Mouse (Mus musculus): ENCODE measurements around the gene Pa2g4. TPM values are rescaled to one million over a fixed set of nuclear protein-coding genes. Genes with fewer than 3 reads are reported as not detected.
"Not testable (repeated sequence)": the region's sequence is repeated elsewhere in the genome, so short reads cannot be mapped to it uniquely, and the experiment has no call there.

Gene Pa2g4
- polyA plus RNA-seq, 1 experiment, result 56.8 TPM

DNA sequence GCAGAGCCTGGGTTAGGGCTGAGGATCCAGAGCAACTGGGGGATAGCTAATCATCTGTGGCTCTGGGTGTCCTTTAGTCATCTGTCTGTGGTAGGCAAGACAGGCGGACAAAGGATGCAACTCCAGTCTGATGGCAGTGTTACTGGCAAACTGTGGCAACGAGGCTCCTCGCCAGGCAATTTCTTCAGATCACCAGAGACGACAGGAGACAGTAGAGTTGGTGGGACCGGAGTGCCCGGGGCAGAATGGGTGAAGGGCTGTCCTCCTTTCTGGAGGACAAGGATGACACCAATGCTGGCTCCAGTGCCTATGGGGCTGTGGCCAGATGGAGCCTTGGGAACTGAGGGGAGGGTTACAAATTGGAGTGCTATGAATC, 16.1 kb downstream of the Pa2g4 start:
- H3K27ac ChIP-seq (replicated peaks; ENCODE audit: low read depth, low read length); H3K4me1 ChIP-seq (ENCODE audit: control insufficient read depth, insufficient read depth, insufficient read length, low read length); H3K4me3 ChIP-seq (ENCODE audit: insufficient read depth, low read depth, low read length): not testable (repeated sequence)

DNA sequence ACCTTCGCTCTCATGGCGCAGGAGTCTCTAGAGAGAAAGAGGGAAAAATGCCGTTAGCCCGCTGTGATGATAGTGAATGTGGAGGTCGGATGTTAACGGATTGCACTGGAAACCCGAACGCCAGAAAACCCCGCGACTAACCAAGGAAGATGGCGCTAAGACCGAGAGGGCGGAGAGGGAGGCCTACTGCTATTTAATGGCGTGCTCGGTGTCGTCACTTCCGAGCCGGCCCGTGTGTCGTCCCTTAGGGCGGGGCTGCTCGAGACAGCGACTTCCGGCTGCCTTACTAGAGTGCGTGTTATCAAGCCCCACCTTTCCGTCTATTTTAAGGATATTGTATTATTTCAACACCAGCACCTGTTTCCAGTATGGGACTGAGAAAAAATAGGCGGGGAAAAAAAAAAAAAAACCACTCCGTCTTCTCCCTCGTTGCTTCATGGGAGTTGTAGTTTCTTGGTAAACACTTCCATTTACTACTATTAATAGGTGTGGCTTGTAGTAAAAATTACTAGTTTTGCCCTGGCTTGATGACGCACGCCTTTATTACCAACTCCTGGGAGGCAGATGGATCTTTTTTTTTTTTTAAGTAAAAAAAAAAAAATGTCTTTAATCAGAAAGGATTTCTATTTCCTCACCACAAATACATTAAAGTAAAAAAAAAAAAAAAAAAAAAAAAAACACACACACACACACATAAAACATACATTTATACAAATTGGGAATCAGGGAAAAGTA, 16.7 kb downstream of the Pa2g4 start, which contains the start of gene Rpl41:
Rpl41 (minus strand) TSS at position 359 of the 735 bp plus-strand sequence.
- H3K27ac ChIP-seq (replicated peaks; ENCODE audit: low read depth, low read length), result peak within 1 kb of the TSS; percentile 86
- H3K4me3 ChIP-seq (ENCODE audit: insufficient read depth, low read depth, low read length), result peak within 1 kb of the TSS; percentile 83
- H3K4me1 ChIP-seq (ENCODE audit: control insufficient read depth, insufficient read depth, insufficient read length, low read length), result no peaks in the 10 kb centered on the region

DNA sequence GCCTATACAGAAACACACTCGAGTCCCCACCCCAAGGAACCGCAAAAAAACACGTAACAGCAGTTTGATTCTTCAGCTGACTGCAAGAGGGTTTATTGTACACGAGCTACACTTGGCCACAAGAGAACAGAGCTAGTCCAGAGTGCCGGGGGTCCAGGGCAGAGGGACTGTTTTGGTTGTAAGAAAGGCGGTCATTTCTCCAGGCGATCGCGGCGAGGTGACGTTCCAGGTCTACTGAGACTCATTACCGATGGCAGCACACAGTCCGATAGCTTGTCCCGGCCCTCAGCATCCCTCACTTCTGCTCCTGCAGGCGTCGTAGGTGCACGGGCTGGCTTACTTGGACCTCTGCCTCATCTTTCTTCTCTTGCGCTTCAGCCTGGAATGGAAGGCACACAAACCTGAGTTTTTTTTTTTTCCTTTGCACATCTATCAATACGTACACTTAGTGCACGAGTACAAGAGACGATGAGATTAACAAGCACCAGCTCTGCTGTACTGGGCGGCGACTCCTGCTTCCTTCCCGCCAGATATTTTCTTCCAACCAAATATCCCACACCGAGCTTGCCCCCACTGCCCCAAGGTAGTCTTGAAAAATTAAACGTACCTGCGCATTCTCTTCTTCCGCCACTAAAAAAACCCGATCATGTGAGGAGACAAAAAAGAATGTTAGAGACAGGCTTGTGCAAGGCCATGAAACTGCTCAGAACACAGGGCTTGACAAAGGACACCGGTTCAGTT, 17.6 kb downstream of the Pa2g4 start:
- H3K4me1 ChIP-seq (ENCODE audit: control insufficient read depth, insufficient read depth, insufficient read length, low read length), result not testable (repeated sequence)
- H3K27ac ChIP-seq (replicated peaks; ENCODE audit: low read depth, low read length), result peak overlapping the region; percentile 86
- H3K4me3 ChIP-seq (ENCODE audit: insufficient read depth, low read depth, low read length), result peak overlapping the region; percentile 83

DNA sequence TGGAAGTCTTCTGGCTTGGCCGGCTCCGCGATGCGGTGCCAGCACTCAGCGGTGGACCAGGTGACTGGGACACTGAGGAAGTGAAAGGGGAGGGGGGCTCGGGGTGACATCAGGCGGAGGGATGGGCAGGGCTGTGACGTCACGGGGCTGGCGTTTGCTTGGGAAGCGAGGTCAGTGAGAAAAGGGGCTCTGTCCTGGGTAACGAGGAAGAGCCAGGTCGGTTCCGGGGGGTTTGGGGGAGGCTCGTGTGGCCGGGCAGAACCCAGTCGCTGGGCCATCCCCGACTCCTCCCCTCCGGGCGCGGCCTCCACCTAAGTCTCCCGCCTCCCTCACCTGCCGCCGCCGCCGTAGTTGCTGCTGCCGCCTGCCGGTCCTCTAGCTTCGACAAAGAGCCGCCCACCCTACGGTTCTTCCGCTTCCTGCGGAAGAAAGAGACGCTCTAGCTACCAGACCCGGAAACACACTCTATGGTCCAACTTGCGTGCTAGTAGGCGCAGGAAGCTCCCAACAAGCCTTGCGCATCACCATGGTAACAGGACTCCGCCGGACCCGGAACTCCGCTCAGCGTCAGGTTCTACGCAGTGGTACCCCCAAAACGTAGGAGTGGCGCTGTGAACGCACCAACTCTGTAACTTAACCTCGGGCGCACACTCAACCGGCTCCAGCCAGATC, 18.3 kb downstream of the Pa2g4 start, which contains the start of gene Zc3h10:
Zc3h10 (minus strand) TSS at position 414 of the 672 bp plus-strand sequence.
- H3K27ac ChIP-seq (replicated peaks; ENCODE audit: low read depth, low read length), result peak within 1 kb of the TSS; percentile 87
- no peaks in the 10 kb centered on the region for H3K4me1 ChIP-seq (ENCODE audit: control insufficient read depth, insufficient read depth, insufficient read length, low read length)
- peak within 1 kb of the TSS; percentile 83 for H3K4me3 ChIP-seq (ENCODE audit: insufficient read depth, low read depth, low read length)

DNA sequence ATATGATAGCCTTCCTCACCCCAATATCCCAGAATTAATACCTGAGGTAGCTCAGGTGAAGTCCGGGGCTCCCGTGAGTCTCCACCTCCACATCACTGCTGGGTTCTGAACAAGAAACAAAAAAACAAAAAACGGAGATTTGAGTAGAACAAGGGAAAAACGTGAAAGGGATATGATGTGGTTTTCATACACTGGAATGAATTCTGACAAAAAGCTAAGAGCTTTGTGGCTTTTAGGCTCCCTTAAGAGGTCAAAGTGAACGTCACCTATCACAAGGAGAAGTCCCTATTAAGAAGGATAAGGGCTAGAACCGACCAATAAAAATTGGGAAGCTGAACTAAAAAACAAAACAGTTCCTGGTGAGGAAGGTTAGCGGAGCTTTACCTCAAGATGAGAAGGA, 19.0 kb downstream of the Pa2g4 start:
- Histone ChIP-seq H3K27ac (replicated peaks; ENCODE audit: low read depth, low read length) (peak overlapping the region; percentile 87), H3K4me1 (ENCODE audit: control insufficient read depth, insufficient read depth, insufficient read length, low read length) (no peaks in the 10 kb centered on the region), H3K4me3 (ENCODE audit: insufficient read depth, low read depth, low read length) (peak overlapping the region; percentile 72)

DNA sequence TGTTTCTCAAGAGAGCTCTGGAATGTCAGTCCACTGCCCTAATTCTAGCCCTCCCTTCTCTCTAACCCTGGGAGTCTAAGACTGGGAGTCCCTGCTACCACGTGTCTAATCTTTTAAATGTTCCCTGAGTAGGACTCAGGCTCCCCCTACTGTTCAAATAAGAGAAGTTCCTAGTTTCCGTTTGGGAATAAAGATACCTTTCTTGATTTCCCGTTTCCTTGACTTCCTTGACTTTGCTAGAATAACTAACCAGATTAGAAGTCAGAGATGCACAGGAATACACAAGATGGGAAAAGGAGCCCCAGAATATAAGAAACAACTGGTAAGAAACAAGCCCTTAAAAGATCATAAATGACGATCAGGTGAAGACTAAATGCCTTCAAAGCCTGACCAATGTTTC, 19.4 kb downstream of the Pa2g4 start:
- Histone ChIP-seq H3K27ac (replicated peaks; ENCODE audit: low read depth, low read length) (peak overlapping the region; percentile 87), H3K4me1 (ENCODE audit: control insufficient read depth, insufficient read depth, insufficient read length, low read length) (no peaks in the 10 kb centered on the region), H3K4me3 (ENCODE audit: insufficient read depth, low read depth, low read length) (peak overlapping the region; percentile 72)

DNA sequence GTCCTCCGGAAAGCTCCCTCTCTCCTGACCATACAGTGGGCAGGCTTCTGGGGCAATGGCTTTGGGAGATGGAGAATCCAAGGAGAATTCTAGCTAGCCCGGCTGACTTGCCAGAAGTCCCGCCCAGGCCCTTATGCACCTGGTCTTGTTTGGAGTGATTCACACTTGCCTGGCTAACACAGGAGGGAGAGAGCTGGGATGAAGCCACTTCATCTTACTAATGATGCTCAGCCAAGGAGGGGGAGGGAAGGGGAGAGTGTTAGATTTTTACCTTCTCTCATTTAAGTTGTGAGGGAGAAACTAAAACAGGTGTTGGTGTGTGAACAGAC, 20.3 kb downstream of the Pa2g4 start:
- H3K4me1 ChIP-seq (ENCODE audit: control insufficient read depth, insufficient read depth, insufficient read length, low read length), result no peaks in the 10 kb centered on the region
- no peak overlapping the region for H3K4me3 ChIP-seq (ENCODE audit: insufficient read depth, low read depth, low read length)
- H3K27ac ChIP-seq (replicated peaks; ENCODE audit: low read depth, low read length), result no peak overlapping the region

DNA sequence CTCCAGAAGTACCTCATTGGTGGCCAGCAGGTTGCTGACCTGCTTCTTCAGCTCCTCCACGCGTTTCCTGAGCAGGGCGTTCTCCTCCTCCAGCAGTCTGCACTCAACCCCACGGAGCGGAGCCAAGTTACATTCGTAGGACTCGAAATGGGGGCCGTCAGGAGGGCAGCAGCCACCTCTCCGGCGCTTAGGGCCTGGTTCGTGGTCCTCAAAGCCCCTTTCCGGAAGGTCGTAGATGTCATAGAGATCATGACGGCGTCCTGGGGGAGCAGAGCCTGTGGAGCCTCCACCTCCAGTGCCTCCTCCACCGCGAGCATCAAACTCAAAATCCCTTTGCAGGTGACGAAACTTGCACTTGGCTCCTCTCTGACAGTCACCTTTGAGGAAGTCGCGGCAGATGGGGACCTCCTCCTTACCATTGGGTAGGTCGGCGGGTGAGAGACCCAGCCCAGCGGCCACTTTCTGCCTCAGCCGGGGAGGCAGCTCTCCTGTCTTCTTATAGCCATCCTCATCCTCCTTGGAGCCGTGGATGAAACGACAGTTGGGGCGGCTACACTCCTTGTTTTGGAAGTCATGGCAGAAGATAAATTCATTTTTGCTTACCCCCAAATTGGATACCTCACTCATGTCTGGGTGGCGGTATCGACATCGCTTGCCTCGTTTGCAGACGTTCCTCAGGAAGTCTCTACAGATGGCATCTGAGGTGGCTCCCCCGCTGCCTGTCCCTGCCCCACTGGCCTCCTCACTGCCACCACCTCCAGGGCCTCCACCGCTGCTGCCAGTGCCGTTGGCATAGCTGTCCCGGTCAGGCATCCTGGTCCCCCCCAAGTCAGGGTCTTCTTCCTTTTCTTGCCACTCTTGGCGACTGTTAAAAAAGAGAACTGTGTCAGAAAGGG, 20.9 kb downstream of the Pa2g4 start:
- H3K4me1 ChIP-seq (ENCODE audit: control insufficient read depth, insufficient read depth, insufficient read length, low read length), result no peaks in the 10 kb centered on the region
- H3K4me3 ChIP-seq (ENCODE audit: insufficient read depth, low read depth, low read length), result no peak overlapping the region
- no peak overlapping the region for H3K27ac ChIP-seq (replicated peaks; ENCODE audit: low read depth, low read length)

DNA sequence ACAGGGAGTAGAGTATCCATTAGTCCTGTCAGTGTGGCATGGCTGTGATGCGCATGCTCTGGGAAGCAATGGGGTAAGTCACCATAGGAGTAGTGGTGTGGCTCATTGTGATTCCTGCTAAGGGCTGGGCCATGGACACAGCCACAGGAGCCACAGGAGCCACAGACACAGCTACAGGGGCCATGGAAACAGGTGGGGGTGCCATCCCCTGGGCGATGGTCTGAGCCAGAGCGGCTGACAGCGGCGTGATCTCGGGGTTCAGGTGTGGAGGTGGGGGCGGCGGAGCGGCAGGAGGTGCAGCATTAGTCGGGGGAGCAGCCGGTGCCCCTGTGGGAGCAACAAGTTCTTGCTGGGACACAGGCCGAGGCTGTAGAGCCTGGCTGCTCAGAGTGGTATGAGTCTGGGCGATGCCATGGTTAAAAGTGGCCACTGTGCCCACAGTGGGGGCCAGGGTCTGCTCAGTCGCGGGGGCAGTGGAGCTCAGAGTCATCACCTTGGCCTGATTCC, 21.6 kb downstream of the Pa2g4 start:
- H3K4me3 ChIP-seq (ENCODE audit: insufficient read depth, low read depth, low read length), result no peak overlapping the region
- no peak overlapping the region for H3K27ac ChIP-seq (replicated peaks; ENCODE audit: low read depth, low read length)
- H3K4me1 ChIP-seq (ENCODE audit: control insufficient read depth, insufficient read depth, insufficient read length, low read length), result no peaks in the 10 kb centered on the region

DNA sequence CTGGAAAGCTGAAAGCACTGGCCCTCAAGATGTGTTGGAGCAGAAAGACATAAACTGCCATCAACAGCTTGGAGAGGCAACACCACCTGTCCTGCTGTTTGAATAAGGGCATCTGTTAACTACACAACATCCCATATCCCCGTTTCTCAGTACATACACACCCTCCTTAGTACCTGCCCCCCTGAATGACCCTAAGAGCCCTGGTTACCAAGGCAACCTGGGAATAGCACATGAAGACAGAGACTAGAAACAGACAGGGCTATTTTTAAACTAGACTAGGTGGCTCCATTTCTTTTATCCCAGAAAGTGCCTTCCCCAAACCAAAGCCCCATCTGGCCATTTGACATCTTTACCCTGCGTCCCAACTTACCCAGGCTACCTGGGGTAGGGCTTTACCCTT, 22.7 kb downstream of the Pa2g4 start:
- Histone ChIP-seq H3K27ac (replicated peaks; ENCODE audit: low read depth, low read length) (no peak overlapping the region), H3K4me1 (ENCODE audit: control insufficient read depth, insufficient read depth, insufficient read length, low read length) (no peaks in the 10 kb centered on the region), H3K4me3 (ENCODE audit: insufficient read depth, low read depth, low read length) (no peak overlapping the region)

DNA sequence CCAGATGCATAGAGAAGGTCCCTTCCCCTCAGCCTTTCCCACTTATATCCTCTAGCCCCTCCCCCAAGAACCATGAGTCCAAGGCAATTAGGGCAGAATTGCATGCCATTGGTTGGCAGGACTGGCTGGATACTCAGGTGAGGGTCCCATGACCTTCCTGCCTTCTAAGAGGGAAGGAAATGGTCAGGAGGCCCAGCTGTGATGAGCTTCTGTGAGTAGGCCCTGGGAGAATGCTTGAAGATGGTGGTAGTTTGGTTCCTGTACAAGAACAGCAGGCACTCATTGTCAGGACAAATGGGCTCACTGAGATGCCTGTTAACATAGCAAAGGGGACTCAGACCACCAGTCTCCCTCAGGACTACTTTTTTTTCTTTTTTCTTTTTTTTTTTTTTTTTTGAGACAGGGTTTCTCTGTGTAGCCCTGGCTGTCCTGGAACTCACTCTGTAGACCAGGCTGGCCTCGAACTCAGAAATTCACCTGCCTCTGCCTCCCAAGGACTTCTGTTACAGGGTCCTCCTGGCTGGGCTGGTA, 27.4 kb downstream of the Pa2g4 start:
- Histone ChIP-seq H3K27ac (replicated peaks; ENCODE audit: low read depth, low read length) (no peak overlapping the region), H3K4me1 (ENCODE audit: control insufficient read depth, insufficient read depth, insufficient read length, low read length) (no peaks in the 10 kb centered on the region), H3K4me3 (ENCODE audit: insufficient read depth, low read depth, low read length) (no peak overlapping the region)

DNA sequence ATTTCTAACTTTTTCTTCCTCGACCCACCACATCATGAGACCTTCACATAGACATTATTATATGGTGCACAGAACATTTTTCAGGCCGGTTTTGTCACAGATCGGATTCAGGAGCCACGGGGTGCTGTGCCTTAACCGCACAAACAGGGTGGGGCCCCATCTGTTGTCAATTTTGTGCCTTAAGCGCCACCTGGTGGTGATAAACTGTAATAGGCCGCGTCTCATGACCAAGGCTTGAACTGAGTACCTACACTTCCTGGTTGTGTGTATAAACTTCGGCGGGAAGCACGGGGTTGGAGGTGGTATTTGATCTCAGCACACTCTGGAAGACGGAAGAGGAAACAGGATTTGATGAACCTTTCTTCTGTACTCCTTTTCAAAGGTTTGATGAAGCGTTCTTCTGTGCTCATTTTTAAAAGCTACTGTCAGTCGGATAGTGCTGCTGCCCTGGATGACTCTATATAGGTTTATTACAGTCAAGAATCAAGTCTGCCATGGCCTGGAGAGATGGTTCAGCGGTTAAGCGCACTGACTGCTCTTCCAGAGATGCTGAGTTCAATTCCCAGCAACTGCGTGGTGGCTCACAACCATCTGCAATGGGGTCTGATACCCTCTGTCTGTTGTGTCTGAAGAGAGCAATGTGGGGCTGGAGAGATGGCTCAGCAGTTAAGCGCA, 29.4 kb downstream of the Pa2g4 start:
- no peaks in the 10 kb centered on the region for H3K4me1 ChIP-seq (ENCODE audit: control insufficient read depth, insufficient read depth, insufficient read length, low read length)
- H3K4me3 ChIP-seq (ENCODE audit: insufficient read depth, low read depth, low read length), result peak overlapping the region; percentile 35; the same call in 1 of the 2 replicates
- H3K27ac ChIP-seq (replicated peaks; ENCODE audit: low read depth, low read length), result peak overlapping the region; percentile 35

DNA sequence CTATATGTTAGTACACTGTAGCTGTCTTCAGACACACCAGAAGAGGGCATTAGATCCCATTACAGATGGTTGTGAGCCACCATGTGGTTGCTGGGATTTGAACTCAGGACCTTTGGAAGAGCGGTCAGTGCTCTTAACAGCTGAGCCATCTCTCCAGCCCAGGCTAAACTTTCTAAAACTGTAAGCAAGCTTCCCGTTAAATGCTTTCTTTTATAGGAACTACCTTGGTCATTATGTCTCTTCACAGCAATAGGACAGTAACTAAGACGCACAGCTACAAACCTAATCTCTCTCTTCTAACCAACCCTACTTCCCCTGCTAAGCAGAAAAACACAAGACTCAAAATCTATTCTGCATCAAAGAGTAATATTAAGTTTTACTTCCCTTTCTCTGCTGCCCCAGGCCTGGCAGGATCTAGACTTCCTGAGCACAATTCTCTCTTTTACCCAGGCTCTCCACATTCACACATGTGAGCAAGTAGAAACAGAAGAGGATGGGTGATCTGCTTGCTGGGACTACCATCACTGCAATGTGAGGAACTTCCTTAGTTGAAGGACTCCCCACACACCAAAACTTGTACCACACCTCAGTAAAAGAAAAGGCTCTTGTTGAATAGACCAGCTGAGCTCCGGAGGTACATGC, 30.0 kb downstream of the Pa2g4 start:
- Histone ChIP-seq H3K4me3 (ENCODE audit: insufficient read depth, low read depth, low read length) (peak overlapping the region; percentile 35; the same call in 1 of the 2 replicates), H3K4me1 (ENCODE audit: control insufficient read depth, insufficient read depth, insufficient read length, low read length) (no peaks in the 10 kb centered on the region), H3K27ac (replicated peaks; ENCODE audit: low read depth, low read length) (peak overlapping the region; percentile 35)
